Mouse (Mus musculus) heart, embryonic 12.5 days (tissue): ENCODE results near the gene Immt. TPM values are rescaled to one million over a fixed set of nuclear protein-coding genes. Genes with fewer than 3 reads are reported as not detected.
"Not testable (repeated sequence)": the region's sequence is repeated elsewhere in the genome, so short reads cannot be mapped to it uniquely, and the experiment has no call there.

Source experiments
- ATAC-seq: fragments of 200-750 bp; cut with Nextera tagmentation; 2 replicates; pipeline ENCODE4 v1.8.0; 2017; ENCODE audit warnings: moderate TSS enrichment, moderate library complexity; ENCODE audit not compliant: insufficient number of reproducible peaks, low FRiP score
- H3K27ac ChIP-seq: fragments of 300-500 bp; sonication (generic); 2 replicates; pipeline ENCODE4 v1.5.1; 2016; ENCODE audit warnings: mild to moderate bottlenecking, moderate library complexity; ENCODE audit not compliant: poor library complexity, severe bottlenecking
- H3K27me3 ChIP-seq: fragments of 300-500 bp; sonication (generic); replicated peaks from 2 replicates; pipeline ENCODE4 v1.6.1; 2016; ENCODE audit warnings: mild to moderate bottlenecking, moderate library complexity
- H3K36me3 ChIP-seq: fragments of 300-500 bp; sonication (generic); 2 replicates; pipeline ENCODE4 v1.6.1; 2016; ENCODE audit warnings: mild to moderate bottlenecking, moderate library complexity
- H3K4me1 ChIP-seq: fragments of 300-500 bp; sonication (generic); replicated peaks from 2 replicates; pipeline ENCODE4 v1.6.1; 2016; ENCODE audit warnings: mild to moderate bottlenecking
- H3K4me2 ChIP-seq: fragments of 300-500 bp; sonication (generic); 2 replicates; pipeline ENCODE4 v1.6.1; 2016; ENCODE audit warnings: mild to moderate bottlenecking, moderate library complexity
- H3K4me3 ChIP-seq: fragments of 300-500 bp; sonication (generic); 2 replicates; pipeline ENCODE4 v1.5.1; 2016; ENCODE audit warnings: mild to moderate bottlenecking
- H3K9ac ChIP-seq: fragments of 300-500 bp; sonication (generic); 2 replicates; pipeline ENCODE4 v1.6.1; 2016; ENCODE audit warnings: mild to moderate bottlenecking, moderate library complexity
- H3K9me3 ChIP-seq: fragments of 300-500 bp; sonication (generic); replicated peaks from 2 replicates; pipeline ENCODE4 v1.6.1; 2016; ENCODE audit warnings: mild to moderate bottlenecking, moderate library complexity
- WGBS: fragments of 180-500 bp; shearing (Covaris S2); methylation state at CpG from one replicate; pipeline ENCODE4 v1.1.7; 2016; 5-methylcytosine and 5-hydroxymethylcytosine counted together
- polyA plus RNA-seq: library from polyadenylated mRNA; unstranded; fragments of >200 nt; fragmentation: Nextera tagmentation; extraction: Ambion mirVana; gene quantifications from 2 replicates; pipeline ENCODE4 v1.2.1, GENCODE M21; 2016

The Immt gene
- polyA plus RNA-seq, 1 experiment from 2014 or later, result 297 TPM

- H3K27ac ChIP-seq, result peak overlapping the region; percentile 79
- peaks cover 31% of the 10 kb centered on the region for H3K36me3 ChIP-seq
- H3K9me3 ChIP-seq, result no peaks in the 10 kb centered on the region
- peaks cover 32% of the 10 kb centered on the region for H3K4me1 ChIP-seq
- peak overlapping the region; percentile 25 for H3K4me2 ChIP-seq
- no peaks in the 10 kb centered on the region for H3K27me3 ChIP-seq
- H3K9ac ChIP-seq, result no peak overlapping the region
- 38% methylated on average over 5 of the region's 5 CpGs for WGBS
- H3K4me3 ChIP-seq, result no peak overlapping the region
- ATAC-seq, result no peak
These were observed 80.7 kb downstream of the Immt start for GRCm38 (mm10) chr6:71911686-71912450.

- Histone ChIP-seq H3K4me3 (no peak overlapping the region), H3K4me2 (no peak overlapping the region), H3K4me1 (no peaks in the 10 kb centered on the region), H3K27me3 (no peaks in the 10 kb centered on the region), H3K27ac (no peak overlapping the region), H3K36me3 (peaks cover 92% of the 10 kb centered on the region), H3K9me3 (no peaks in the 10 kb centered on the region), H3K9ac (no peak overlapping the region)
- WGBS, result 94% methylated on average over 7 of the region's 7 CpGs
- no peak for ATAC-seq
These were observed 89.6 kb downstream of the Immt start for GRCm38 (mm10) chr6:71920752-71921151.

- H3K4me1 ChIP-seq, H3K9me3 ChIP-seq, ATAC-seq, H3K27me3 ChIP-seq, H3K4me2 ChIP-seq, H3K9ac ChIP-seq, H3K4me3 ChIP-seq, H3K27ac ChIP-seq: not testable (repeated sequence)
- WGBS, result 84% methylated on average over 5 of the region's 5 CpGs
- peaks cover 82% of the 10 kb centered on the region for H3K36me3 ChIP-seq
These were observed 94.1 kb downstream of the Immt start for GRCm38 (mm10) chr6:71925233-71925632.

Other genes starting within 250 kb of the Immt start
- 48.5 and 51.7 TPM in 2 replicates for gene Kdm3a, start 198.3 kb upstream of the Immt start, polyA plus RNA-seq
- 22.3 and 22.9 TPM in 2 replicates for gene Reep1, start 123.8 kb upstream of the Immt start, polyA plus RNA-seq
- 50.0 and 53.5 TPM in 2 replicates for gene Mrpl35, start 4.4 kb upstream of the Immt start, polyA plus RNA-seq
- 115 and 116 TPM in 2 replicates for gene Ptcd3, start 77.4 kb downstream of the Immt start, polyA plus RNA-seq
- 30.6 and 36.0 TPM in 2 replicates for gene Polr1a, start 77.7 kb downstream of the Immt start, polyA plus RNA-seq